Mouse (Mus musculus): Measurements from ENCODE around the gene Ccser1. TPM values are rescaled to one million over a fixed set of nuclear protein-coding genes. Genes with fewer than 3 reads are reported as not detected.

Gene Ccser1
- polyA plus RNA-seq, 1 experiment, result not detected

- no peaks in the 10 kb centered on the region for H3K4me1 ChIP-seq (ENCODE audit: control insufficient read depth, insufficient read depth, low read length)
- H3K4me3 ChIP-seq (ENCODE audit: insufficient read depth, low read depth, low read length), result no peak overlapping the region
- WGBS, result 38% methylated on average over 1 of the region's 1 CpGs
- no peak overlapping the region for H3K27ac ChIP-seq (ENCODE audit: insufficient read depth, low read depth, low read length)
- TF ChIP-seq CTCF (IDR thresholded peaks at IDR 0.05; ENCODE audit: insufficient read depth, low read depth, low read length) (no peak), POLR2A (IDR thresholded peaks at IDR 0.05; ENCODE audit: insufficient read depth, low read depth, low read length) (no peak)
Observed at GRCm38 (mm10) chr6:61729065-61729464, 548.9 kb downstream of the Ccser1 start.

GRCm38 (mm10) chr6:61730088-61730880, 550.2 kb downstream of the Ccser1 start:
- H3K4me3 ChIP-seq (ENCODE audit: insufficient read depth, low read depth, low read length), result no peak overlapping the region
- no peak overlapping the region for H3K27ac ChIP-seq (ENCODE audit: insufficient read depth, low read depth, low read length)
- no peaks in the 10 kb centered on the region for H3K4me1 ChIP-seq (ENCODE audit: control insufficient read depth, insufficient read depth, low read length)
- no peak for TF ChIP-seq CTCF (IDR thresholded peaks at IDR 0.05; ENCODE audit: insufficient read depth, low read depth, low read length)
- TF ChIP-seq POLR2A (IDR thresholded peaks at IDR 0.05; ENCODE audit: insufficient read depth, low read depth, low read length), result no peak
- WGBS, result 83% methylated on average over 5 of the region's 5 CpGs

- Histone ChIP-seq H3K4me3 (ENCODE audit: insufficient read depth, low read depth, low read length) (no peak overlapping the region), H3K4me1 (ENCODE audit: control insufficient read depth, insufficient read depth, low read length) (no peaks in the 10 kb centered on the region), H3K27ac (ENCODE audit: insufficient read depth, low read depth, low read length) (no peak overlapping the region)
- TF ChIP-seq POLR2A (IDR thresholded peaks at IDR 0.05; ENCODE audit: insufficient read depth, low read depth, low read length) (no peak), CTCF (IDR thresholded peaks at IDR 0.05; ENCODE audit: insufficient read depth, low read depth, low read length) (no peak)
- 35% methylated on average over 1 of the region's 1 CpGs for WGBS
Observed at GRCm38 (mm10) chr6:61746346-61746745, 566.2 kb downstream of the Ccser1 start.

- TF ChIP-seq POLR2A (IDR thresholded peaks at IDR 0.05; ENCODE audit: insufficient read depth, low read depth, low read length) (no peak), CTCF (IDR thresholded peaks at IDR 0.05; ENCODE audit: insufficient read depth, low read depth, low read length) (no peak)
- 98% methylated on average over 3 of the region's 3 CpGs for WGBS
- Histone ChIP-seq H3K4me1 (ENCODE audit: control insufficient read depth, insufficient read depth, low read length) (no peaks in the 10 kb centered on the region), H3K4me3 (ENCODE audit: insufficient read depth, low read depth, low read length) (no peak overlapping the region), H3K27ac (ENCODE audit: insufficient read depth, low read depth, low read length) (no peak overlapping the region)
Observed at GRCm38 (mm10) chr6:61762135-61762534, 582.0 kb downstream of the Ccser1 start.

- no peaks in the 10 kb centered on the region for H3K4me1 ChIP-seq (ENCODE audit: control insufficient read depth, insufficient read depth, low read length)
- no peak for TF ChIP-seq POLR2A (IDR thresholded peaks at IDR 0.05; ENCODE audit: insufficient read depth, low read depth, low read length)
- TF ChIP-seq CTCF (IDR thresholded peaks at IDR 0.05; ENCODE audit: insufficient read depth, low read depth, low read length), result no peak
- H3K4me3 ChIP-seq (ENCODE audit: insufficient read depth, low read depth, low read length), result no peak overlapping the region
- WGBS, result 40% methylated on average over 5 of the region's 5 CpGs
- no peak overlapping the region for H3K27ac ChIP-seq (ENCODE audit: insufficient read depth, low read depth, low read length)
Observed at GRCm38 (mm10) chr6:61763379-61763778, 583.3 kb downstream of the Ccser1 start.

GRCm38 (mm10) chr6:61765801-61766200, 585.7 kb downstream of the Ccser1 start:
- Histone ChIP-seq H3K27ac (ENCODE audit: insufficient read depth, low read depth, low read length) (no peak overlapping the region), H3K4me3 (ENCODE audit: insufficient read depth, low read depth, low read length) (no peak overlapping the region), H3K4me1 (ENCODE audit: control insufficient read depth, insufficient read depth, low read length) (no peaks in the 10 kb centered on the region)
- TF ChIP-seq POLR2A (IDR thresholded peaks at IDR 0.05; ENCODE audit: insufficient read depth, low read depth, low read length), result no peak
- no peak for TF ChIP-seq CTCF (IDR thresholded peaks at IDR 0.05; ENCODE audit: insufficient read depth, low read depth, low read length)
- 72% methylated on average over 2 of the region's 2 CpGs for WGBS

- Histone ChIP-seq H3K4me3 (ENCODE audit: insufficient read depth, low read depth, low read length) (no peak overlapping the region), H3K4me1 (ENCODE audit: control insufficient read depth, insufficient read depth, low read length) (no peaks in the 10 kb centered on the region), H3K27ac (ENCODE audit: insufficient read depth, low read depth, low read length) (no peak overlapping the region)
- WGBS, result 83% methylated on average over 8 of the region's 8 CpGs
- no peak for TF ChIP-seq POLR2A (IDR thresholded peaks at IDR 0.05; ENCODE audit: insufficient read depth, low read depth, low read length)
- TF ChIP-seq CTCF (IDR thresholded peaks at IDR 0.05; ENCODE audit: insufficient read depth, low read depth, low read length), result no peak
Observed at GRCm38 (mm10) chr6:61767151-61767550, 587.0 kb downstream of the Ccser1 start.

- 78% methylated on average over 2 of the region's 2 CpGs for WGBS
Observed at GRCm38 (mm10) chr6:61786706-61787105, 606.6 kb downstream of the Ccser1 start.

GRCm38 (mm10) chr6:61800889-61801288, 620.8 kb downstream of the Ccser1 start:
- H3K4me1 ChIP-seq (ENCODE audit: control insufficient read depth, insufficient read depth, low read length), result no peaks in the 10 kb centered on the region
- H3K4me3 ChIP-seq (ENCODE audit: insufficient read depth, low read depth, low read length), result no peak overlapping the region
- H3K27ac ChIP-seq (ENCODE audit: insufficient read depth, low read depth, low read length), result no peak overlapping the region
- WGBS, result 60% methylated on average over 3 of the region's 3 CpGs
- TF ChIP-seq POLR2A (IDR thresholded peaks at IDR 0.05; ENCODE audit: insufficient read depth, low read depth, low read length) (no peak), CTCF (IDR thresholded peaks at IDR 0.05; ENCODE audit: insufficient read depth, low read depth, low read length) (no peak)

More at GRCm38 (mm10) chr6:61786706-61787105, 606.6 kb downstream of the Ccser1 start:
- TF ChIP-seq CTCF (IDR thresholded peaks at IDR 0.05; ENCODE audit: insufficient read depth, low read depth, low read length) (no peak), POLR2A (IDR thresholded peaks at IDR 0.05; ENCODE audit: insufficient read depth, low read depth, low read length) (no peak)
- Histone ChIP-seq H3K4me1 (ENCODE audit: control insufficient read depth, insufficient read depth, low read length) (no peaks in the 10 kb centered on the region), H3K4me3 (ENCODE audit: insufficient read depth, low read depth, low read length) (no peak overlapping the region), H3K27ac (ENCODE audit: insufficient read depth, low read depth, low read length) (no peak overlapping the region)
